Mouse (Mus musculus): ENCODE data around the gene P2rx7.
A peak's percentile ranks its signal among the peaks of the same experiment; 100 is the strongest.

GRCm38 (mm10) chr5:122731321-122731720 is 87.6 kb downstream of the P2rx7 start:
- TF ChIP-seq POLR2A (IDR thresholded peaks at IDR 0.05; ENCODE audit: extremely low read depth, insufficient read depth, low read length) (no peak), CTCF (IDR thresholded peaks at IDR 0.05; ENCODE audit: extremely low read depth, insufficient read depth, low read length) (peak; percentile 75)

Data from cortical plate, adult 2 months (tissue).